Mouse (Mus musculus) mesoderm, embryonic 11.5 days (tissue): ENCODE measurements around the gene Gal3st1.

ENCODE experiments used
- DNase-seq: peaks from one replicate; pipeline ENCODE4 v3.0.0-alpha.2; 2012; ENCODE audit warnings: low read depth, low spot score

Gal3st1 gene

DNA sequence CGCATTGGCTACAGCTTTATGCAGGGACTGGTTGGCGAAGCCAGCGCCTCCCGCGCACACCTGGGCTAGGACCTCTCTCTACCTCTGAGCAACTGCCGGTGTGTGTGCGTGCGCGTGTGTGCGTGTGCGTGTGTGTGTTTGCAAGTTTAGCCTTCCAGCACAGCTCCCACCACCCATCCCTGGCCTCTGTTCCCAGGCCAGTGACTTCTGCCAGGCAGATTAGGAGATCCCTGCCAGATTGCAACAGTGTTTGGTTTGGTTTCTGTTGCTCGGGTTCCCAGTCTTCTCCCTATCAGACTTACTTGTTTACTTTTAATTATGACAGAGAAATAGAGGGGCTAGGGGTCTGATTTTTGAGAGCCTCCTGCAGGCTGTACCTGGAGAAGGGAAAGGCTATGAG, 48.5 kb downstream of the Gal3st1 start:
- DNase-seq = no peak

GRCm38 (mm10) chr11:4033471-4033870, 50.0 kb downstream of the Gal3st1 start:
- no peak for DNase-seq

DNA sequence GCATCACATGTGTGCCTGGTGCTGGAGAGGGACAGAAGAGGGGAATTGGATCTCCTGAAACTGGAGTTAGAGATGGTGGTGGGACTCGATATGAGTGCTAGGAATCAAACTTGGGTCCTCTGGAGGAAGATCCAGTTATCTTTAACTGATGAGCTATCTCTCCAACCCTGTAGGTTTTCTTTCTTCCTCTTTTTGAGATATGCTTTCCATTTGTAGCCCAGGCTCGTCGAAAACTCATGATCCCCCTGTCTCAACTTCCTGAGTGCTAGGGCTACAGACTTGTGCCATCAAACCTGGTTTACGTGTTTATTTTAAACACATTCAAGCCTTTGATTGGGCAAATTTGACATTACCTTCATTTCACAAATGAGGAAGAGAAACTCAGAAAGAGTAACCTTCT, 50.7 kb downstream of the Gal3st1 start:
- DNase-seq = no peak

- DNase-seq = no peak
Measured at GRCm38 (mm10) chr11:4035116-4035892, 51.9 kb downstream of the Gal3st1 start.

- DNase-seq = no peak
Measured at GRCm38 (mm10) chr11:4035916-4036315, 52.5 kb downstream of the Gal3st1 start.

- no peak for DNase-seq
Measured at GRCm38 (mm10) chr11:4036365-4037084, 53.1 kb downstream of the Gal3st1 start.

DNA sequence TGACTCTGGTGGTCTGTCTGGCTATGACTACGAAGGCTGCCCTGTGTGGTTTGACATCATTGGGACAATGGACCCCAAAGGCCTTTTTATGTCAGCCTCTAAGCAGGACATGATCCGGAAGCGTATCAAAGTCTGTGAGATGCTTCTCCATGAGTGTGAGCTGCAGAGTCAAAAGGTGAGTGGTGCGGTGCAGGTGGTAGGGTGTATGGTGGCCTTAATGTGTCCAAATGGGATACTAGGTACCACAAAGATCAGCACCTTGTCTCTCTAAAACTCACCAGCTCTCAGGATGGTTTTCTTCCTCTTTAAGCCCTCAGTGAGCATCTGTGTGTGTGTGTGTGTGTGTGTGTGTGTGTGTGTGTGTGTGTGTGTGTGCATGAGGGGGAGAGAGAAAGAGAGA, 56.5 kb downstream of the Gal3st1 start:
- no peak for DNase-seq

DNA sequence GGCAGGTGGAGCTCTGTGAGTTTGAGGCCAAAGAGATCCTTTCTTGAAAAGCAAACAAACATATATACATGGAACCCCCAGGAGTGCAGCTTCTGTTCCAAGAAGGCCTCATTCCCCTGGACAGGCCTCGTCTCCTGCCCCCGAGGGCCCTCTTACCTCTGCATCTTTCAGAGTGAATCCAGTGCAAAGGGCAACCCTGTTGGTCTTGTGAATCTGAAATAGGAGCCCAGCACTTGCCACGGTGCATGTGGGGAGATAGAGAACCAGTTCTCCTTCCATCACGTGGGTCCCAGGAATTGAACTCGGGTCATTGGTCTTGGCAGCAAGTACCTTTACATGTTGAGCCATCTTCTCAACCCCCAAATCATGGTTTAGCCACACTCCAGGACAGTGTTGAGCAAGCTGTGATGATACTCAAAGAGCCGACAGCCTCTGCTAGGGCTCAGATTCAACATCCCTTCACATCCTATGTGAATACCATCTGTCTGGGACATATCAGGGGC, 57.7 kb downstream of the Gal3st1 start:
- DNase-seq = no peak

DNA sequence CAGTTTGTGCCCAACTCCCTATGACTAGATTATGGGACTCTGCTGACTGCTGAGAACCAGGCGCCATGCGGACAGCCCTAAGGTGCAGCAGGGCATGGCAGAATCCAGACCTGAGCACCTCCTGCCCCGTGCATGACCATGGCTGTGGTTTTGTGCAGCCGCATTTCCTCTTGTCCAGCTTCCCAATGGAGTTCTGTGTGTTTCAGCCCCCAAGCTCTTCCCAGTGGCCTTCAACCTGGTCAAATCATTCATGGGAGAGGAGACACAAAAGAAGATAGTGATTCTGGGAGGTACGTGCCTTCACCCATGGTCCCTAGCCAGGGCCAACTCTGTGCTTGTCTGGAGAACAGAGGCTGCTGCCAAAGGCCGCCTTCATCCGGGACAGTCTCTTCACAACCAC, 59.6 kb downstream of the Gal3st1 start:
- no peak for DNase-seq

DNA sequence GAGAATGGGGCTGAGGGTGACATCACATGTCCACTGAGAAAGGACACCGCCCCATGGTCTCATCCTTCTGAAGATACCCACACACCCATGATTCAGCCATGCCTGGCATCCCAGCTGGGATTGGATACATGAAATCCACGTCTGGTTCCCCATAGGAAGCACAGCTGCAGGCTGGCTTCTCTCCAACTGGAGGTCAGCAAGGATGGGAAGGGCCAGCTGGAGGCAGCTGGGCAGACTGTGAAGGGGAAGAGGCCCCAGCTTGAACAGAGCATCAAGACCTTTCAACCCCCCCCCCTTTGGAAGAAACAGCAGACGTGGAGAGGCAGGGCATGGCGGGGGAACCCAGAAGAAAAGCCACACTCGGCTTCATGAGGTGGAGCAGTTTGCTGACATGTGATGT, 63.1 kb downstream of the Gal3st1 start:
- no peak for DNase-seq

GRCm38 (mm10) chr11:4047766-4048165, 64.3 kb downstream of the Gal3st1 start:
- no peak for DNase-seq

- no peak for DNase-seq
Measured at GRCm38 (mm10) chr11:4048438-4048837, 65.0 kb downstream of the Gal3st1 start.
